Mouse (Mus musculus): Measurements from ENCODE around the gene Chrne. TPM values are rescaled to one million over a fixed set of nuclear protein-coding genes. Genes with fewer than 3 reads are reported as not detected.

Gene Chrne
- polyA plus RNA-seq, 1 experiment: not detected

- no peak overlapping the region for H3K27ac ChIP-seq (replicated peaks; ENCODE audit: low read depth, low read length)
- peaks cover 4% of the 10 kb centered on the region; the same call in 1 of the 2 replicates for H3K4me1 ChIP-seq (ENCODE audit: control insufficient read depth, insufficient read depth, insufficient read length, low read length)
- H3K4me3 ChIP-seq (ENCODE audit: insufficient read depth, low read depth, low read length): no peak overlapping the region
Observed at GRCm38 (mm10) chr11:70566586-70566985, 52.4 kb downstream of the Chrne start.

Other genes with a start within 250 kb of the Chrne start
- gene Pelp1, start 209.2 kb downstream of the Chrne start, polyA plus RNA-seq (2012; ENCODE audit: insufficient read depth, insufficient read length, missing spikeins): 4.6 and 5.4 TPM in 2 replicates
- gene Arrb2, start 186.6 kb downstream of the Chrne start, polyA plus RNA-seq (2012; ENCODE audit: insufficient read depth, insufficient read length, missing spikeins): 8.2 and 13.4 TPM in 2 replicates
- 15.0 and 16.7 TPM in 2 replicates for gene Med11, start 167.3 kb downstream of the Chrne start, polyA plus RNA-seq (2012; ENCODE audit: insufficient read depth, insufficient read length, missing spikeins)
- 0.42 TPM in 1 of 2 replicates, not detected in the other for gene Zmynd15, start 159.8 kb downstream of the Chrne start, polyA plus RNA-seq (2012; ENCODE audit: insufficient read depth, insufficient read length, missing spikeins)
- 5.0 TPM in 2 replicates for gene Cxcl16, start 159.2 kb downstream of the Chrne start, polyA plus RNA-seq (2012; ENCODE audit: insufficient read depth, insufficient read length, missing spikeins)
- not detected in 2 replicates for gene Tm4sf5, start 114.0 kb downstream of the Chrne start, polyA plus RNA-seq (2012; ENCODE audit: insufficient read depth, insufficient read length, missing spikeins)
- gene Vmo1, start 104.6 kb downstream of the Chrne start, polyA plus RNA-seq (2012; ENCODE audit: insufficient read depth, insufficient read length, missing spikeins): not detected in 2 replicates
- not detected in 2 replicates for gene Gltpd2, start 100.0 kb downstream of the Chrne start, polyA plus RNA-seq (2012; ENCODE audit: insufficient read depth, insufficient read length, missing spikeins)
- 221 and 229 TPM in 2 replicates for gene Psmb6, start 93.8 kb downstream of the Chrne start, polyA plus RNA-seq (2012; ENCODE audit: insufficient read depth, insufficient read length, missing spikeins)
- gene Gm40193, start 86.3 kb downstream of the Chrne start, polyA plus RNA-seq (2012; ENCODE audit: insufficient read depth, insufficient read length, missing spikeins): not detected in 2 replicates
- 2.2 and 5.9 TPM in 2 replicates for gene Pld2, start 79.2 kb downstream of the Chrne start, polyA plus RNA-seq (2012; ENCODE audit: insufficient read depth, insufficient read length, missing spikeins)
- 14.5 and 18.5 TPM in 2 replicates for gene Mink1, start 56.3 kb downstream of the Chrne start, polyA plus RNA-seq (2012; ENCODE audit: insufficient read depth, insufficient read length, missing spikeins)
- gene 4930544D05Rik, start 3.4 kb downstream of the Chrne start, polyA plus RNA-seq (2012; ENCODE audit: insufficient read depth, insufficient read length, missing spikeins): not detected in 2 replicates
- gene Gp1ba, start 19.9 kb upstream of the Chrne start, polyA plus RNA-seq (2012; ENCODE audit: insufficient read depth, insufficient read length, missing spikeins): not detected in 2 replicates
- gene Rnf167, start 28.0 kb upstream of the Chrne start, polyA plus RNA-seq (2012; ENCODE audit: insufficient read depth, insufficient read length, missing spikeins): 44.0 and 52.3 TPM in 2 replicates
- gene Slc25a11, start 28.3 kb upstream of the Chrne start, polyA plus RNA-seq (2012; ENCODE audit: insufficient read depth, insufficient read length, missing spikeins): 166 and 170 TPM in 2 replicates
- gene Pfn1, start 35.4 kb upstream of the Chrne start, polyA plus RNA-seq (2012; ENCODE audit: insufficient read depth, insufficient read length, missing spikeins): 244 and 265 TPM in 2 replicates
- gene Eno3, start 38.0 kb upstream of the Chrne start, polyA plus RNA-seq (2012; ENCODE audit: insufficient read depth, insufficient read length, missing spikeins): 40.8 and 79.3 TPM in 2 replicates
- 74.7 and 107 TPM in 2 replicates for gene Spag7, start 50.2 kb upstream of the Chrne start, polyA plus RNA-seq (2012; ENCODE audit: insufficient read depth, insufficient read length, missing spikeins)
- 15.8 and 16.3 TPM in 2 replicates for gene Camta2, start 68.9 kb upstream of the Chrne start, polyA plus RNA-seq (2012; ENCODE audit: insufficient read depth, insufficient read length, missing spikeins)
- gene Inca1, start 80.9 kb upstream of the Chrne start, polyA plus RNA-seq (2012; ENCODE audit: insufficient read depth, insufficient read length, missing spikeins): 15.7 and 24.0 TPM in 2 replicates
- 93.8 and 106 TPM in 2 replicates for gene Kif1c, start 81.3 kb upstream of the Chrne start, polyA plus RNA-seq (2012; ENCODE audit: insufficient read depth, insufficient read length, missing spikeins)
- gene Zfp3, start 145.0 kb upstream of the Chrne start, polyA plus RNA-seq (2012; ENCODE audit: insufficient read depth, insufficient read length, missing spikeins): 3.5 and 5.5 TPM in 2 replicates
- not detected in 2 replicates for gene Scimp, start 193.4 kb upstream of the Chrne start, polyA plus RNA-seq (2012; ENCODE audit: insufficient read depth, insufficient read length, missing spikeins)
- gene Rabep1, start 225.6 kb upstream of the Chrne start, polyA plus RNA-seq (2012; ENCODE audit: insufficient read depth, insufficient read length, missing spikeins): 20.5 and 22.8 TPM in 2 replicates